Mouse (Mus musculus) spleen, adult 18-20 months (tissue): ENCODE results near the gene Trim41.
"Not testable (repeated sequence)": the region's sequence is repeated elsewhere in the genome, so short reads cannot be mapped to it uniquely, and the experiment has no call there.

Source experiments
- DNase-seq, 2 experiments: peaks; one replicate each; pipeline ENCODE4 v3.0.0; 2022; ENCODE audit warnings: mixed read lengths in 2 of 2

The Trim41 gene

GRCm38 (mm10) chr11:48813782-48814181, 3.4 kb downstream of the Trim41 start:
- no peak for DNase-seq

DNA sequence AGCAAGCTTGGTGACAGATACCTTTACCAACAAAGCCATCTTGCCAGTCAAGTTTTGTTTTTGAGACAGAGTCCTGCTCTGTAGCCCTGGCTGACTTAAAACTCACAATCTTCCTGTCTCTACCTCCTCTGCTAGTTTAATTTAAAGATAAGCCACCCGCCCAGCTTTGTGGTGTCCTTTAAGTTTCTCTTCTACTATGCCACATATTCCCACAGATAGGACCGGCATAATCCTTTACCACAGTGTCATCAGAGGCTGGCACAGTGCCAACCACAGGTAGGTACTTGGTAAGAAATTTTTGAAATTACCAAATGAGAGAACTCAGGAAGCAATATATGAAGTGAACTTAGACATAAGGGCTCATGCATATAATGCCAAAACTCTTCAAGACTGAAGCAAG, 7.0 kb downstream of the Trim41 start:
- no peak for DNase-seq

GRCm38 (mm10) chr11:48809434-48809830, 7.7 kb downstream of the Trim41 start:
- no peak for DNase-seq

DNA sequence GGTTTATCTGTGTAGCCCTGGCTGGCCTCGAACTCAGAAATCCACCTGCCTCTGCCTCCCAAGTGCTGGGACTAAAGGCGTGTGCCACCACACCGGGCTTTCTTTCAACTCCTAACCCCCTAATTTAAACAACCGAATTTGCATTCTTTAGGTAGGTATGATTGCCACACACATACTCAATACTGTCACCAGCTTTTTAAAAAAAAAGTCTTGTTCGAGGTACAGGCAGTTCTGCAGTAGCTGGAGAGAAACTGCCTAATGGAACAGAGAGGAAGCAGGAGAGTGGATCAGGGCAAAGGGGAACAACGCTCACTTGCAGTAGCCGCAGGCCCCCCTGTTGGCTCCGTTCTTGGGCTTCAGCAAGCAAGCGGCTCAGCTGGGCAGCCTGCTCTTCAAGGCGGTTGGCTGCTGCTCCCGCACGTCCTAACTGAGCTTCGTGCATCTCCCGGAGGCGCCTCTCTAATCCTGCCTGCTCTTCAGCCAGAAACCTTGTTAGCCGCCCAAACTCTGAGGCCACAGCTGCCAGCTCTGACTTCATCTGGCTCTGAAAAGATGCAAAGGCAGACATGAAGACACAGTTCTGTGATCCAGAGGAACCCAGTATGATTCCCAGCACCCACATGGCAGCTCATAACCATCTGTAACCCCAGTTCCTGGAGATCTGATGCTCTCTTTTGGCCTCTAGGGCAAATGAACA, 8.3 kb downstream of the Trim41 start:
- no peak for DNase-seq

- no peak for DNase-seq
Measured at GRCm38 (mm10) chr11:48808304-48808646, 8.9 kb downstream of the Trim41 start.

DNA sequence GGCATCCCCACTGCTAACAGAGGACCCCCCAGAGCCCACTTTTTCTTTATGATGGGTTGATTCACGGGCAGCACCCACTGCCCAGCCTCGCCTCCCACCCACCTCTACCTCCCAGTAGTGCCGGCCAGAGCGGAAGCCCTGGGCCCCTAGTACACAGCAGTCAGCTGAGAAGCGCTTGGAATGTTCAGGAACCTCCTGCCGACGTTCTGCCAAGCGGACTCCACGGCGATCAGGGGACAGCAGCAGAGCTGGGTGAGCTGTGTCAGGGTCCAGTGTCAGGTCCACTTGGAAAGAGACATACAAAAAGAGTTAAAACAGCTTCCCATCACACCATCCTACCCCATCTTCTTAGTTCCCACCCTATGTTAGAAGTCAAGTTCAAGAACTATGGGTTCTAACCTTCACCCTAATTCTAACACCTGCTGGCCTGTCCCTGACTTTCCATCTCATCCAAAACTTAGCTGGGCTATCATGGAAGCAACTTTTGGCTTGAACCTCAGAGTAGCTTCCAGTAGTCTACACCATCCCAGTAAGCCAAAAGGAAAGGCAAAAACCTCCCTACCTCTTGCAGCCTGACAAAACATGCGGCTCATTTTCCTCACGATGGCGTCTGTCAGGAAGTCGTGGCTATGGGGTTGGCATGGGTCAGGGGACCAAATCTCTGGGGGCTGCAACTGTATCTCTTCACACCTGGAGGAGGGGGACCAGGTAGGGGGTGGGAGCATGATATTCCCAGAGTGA, 9.4 kb downstream of the Trim41 start:
- no peak for DNase-seq

DNA sequence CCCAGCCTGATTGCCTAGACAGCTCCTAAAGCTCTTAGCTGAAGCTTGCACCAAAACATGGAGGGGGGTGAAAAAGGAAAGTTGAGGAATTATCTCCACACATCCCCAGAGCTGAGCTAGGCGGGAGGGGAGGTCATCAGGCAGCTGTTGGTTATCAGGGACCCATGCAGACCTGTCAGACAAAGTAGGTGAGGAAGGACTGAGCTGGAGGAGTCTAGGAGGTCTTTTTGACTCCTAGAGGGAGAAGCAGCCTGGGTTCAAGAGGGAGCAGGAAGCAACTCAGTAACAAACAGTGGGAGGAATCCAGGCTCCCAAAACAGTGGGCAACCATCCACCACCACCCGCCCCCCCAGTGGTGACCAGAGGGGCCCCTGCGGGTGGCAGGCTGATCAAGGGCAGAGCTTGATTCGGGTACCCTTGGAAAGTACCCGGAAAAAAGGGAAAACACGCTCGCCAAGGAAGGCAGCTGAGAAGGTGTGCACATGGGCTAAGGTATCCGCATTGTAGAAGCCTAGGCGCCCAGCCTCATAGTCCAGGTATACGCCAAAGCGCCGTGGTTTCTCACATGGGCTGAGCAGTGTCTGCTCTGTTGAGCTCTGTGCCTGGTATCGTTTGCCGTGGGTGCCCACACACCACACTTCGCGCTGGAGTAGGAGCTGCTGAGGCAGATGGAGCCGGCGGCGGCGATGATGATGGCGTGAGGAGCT, 10.1 kb downstream of the Trim41 start:
- DNase-seq: no peak

DNA sequence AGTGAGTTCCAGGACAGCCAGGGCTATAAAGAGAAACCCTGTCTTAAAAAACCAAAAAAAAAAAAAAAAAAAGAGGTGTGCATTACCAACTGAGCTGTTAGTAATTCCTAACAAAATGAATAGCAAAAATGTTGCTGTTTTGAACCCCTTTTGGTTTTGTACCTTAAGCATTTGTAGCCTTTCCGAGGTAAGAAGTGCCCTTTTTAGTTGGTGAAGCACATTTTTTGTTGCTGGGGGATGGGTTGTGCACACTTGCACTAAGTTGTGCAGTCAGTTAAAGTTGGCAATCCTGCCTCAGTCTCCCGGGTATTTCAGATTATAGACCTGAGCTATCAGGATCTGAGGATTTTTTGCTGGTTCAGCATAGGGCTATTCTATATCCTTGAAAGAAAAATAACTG, 12.2 kb downstream of the Trim41 start:
- DNase-seq: no peak

GRCm38 (mm10) chr11:48803988-48804387, 13.2 kb downstream of the Trim41 start:
- DNase-seq: no peak

DNA sequence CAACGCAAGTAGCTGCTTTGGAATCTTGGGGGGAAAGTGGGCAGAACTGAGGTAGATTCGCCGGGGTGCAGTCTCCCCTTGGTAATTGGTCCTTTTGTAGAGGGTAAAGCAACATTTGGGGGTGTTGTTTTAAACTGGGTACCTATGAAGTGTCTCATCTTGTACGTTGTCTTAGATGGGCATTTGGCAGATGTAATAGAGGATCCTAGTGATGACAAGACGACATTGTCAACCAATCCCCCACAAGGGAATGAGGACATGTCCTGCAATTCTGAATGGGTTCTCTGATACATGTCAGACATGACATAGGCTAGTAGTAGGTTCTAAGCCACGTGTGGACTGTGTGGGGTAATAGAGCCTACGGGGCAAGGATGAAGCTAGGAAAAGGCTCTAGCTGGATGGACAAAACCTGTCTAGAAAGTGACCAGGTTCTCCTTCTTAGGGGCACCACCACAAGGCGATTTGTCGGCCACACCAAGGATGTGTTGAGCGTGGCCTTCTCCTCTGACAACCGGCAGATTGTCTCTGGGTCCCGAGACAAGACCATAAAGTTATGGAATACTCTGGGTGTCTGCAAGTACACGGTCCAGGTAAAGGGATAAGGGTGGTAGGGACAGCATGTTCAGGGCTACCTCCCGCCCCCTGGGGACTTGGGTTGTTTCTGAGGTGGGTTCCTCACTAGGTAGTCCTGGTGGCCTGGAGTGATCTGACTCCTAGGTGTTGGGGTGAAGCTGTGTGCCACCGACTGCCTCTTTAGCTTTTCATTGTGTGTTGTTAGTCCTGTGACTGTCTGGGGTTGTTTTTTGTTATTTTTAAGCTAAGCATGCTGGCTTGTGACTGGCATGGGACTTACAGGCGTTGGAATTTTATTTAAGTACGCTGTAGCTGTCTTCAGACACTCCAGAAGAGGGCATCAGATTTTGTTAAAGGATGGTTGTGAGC, 15.1 kb downstream of the Trim41 start:
- no peak for DNase-seq

DNA sequence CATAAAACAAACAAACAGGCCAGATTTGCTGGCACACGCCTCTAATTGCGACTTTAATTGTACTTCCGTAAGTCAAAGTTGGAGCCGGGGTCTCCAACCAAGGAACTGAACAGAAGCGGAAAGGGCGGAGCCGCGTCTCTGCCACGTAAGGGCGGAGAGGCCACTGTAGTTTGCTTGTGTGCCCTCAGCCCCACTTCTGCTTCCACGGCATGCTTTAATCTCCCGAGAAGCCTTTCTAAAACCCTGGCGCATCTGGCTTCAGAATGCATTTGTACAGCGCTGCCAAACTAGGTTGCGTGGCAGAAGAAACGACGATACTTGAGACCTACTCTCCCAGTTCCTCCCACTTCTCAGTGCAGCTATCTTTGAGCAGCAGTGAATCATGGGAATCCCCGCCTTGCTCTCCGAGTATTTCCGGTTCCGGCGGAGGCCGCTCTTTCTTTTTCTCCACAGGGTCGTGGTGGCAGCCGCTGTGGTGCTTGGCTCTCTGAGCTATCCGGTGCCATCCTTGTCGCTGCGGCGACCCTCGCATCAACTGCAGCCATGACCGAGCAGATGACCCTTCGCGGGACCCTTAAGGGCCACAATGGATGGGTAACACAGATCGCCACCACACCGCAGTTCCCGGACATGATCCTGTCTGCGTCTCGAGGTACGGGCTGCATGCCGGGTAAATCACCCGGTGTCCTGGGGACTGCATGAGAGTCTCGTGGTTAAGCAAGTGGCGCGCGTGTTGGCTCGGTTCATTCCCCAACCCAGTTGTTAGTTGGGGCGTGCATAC, 17.0 kb downstream of the Trim41 start, which contains the start of gene Rack1:
TSS of gene Rack1 (plus strand) at position 412 of the 781 bp plus-strand sequence.
- peak; percentile 76 to 82 for DNase-seq

- DNase-seq: no peak
Measured at GRCm38 (mm10) chr11:48798984-48799920, 17.9 kb downstream of the Trim41 start.

GRCm38 (mm10) chr11:48798308-48798707, 18.8 kb downstream of the Trim41 start:
- no peak for DNase-seq

- DNase-seq: no peak
Measured at GRCm38 (mm10) chr11:48797287-48797686, 19.9 kb downstream of the Trim41 start.

GRCm38 (mm10) chr11:48796290-48796689, 20.9 kb downstream of the Trim41 start:
- DNase-seq: no peak

GRCm38 (mm10) chr11:48795221-48795620, 21.9 kb downstream of the Trim41 start:
- DNase-seq: peak in 1 of 2 experiments; percentile 46

- DNase-seq: no peak
Measured at GRCm38 (mm10) chr11:48793184-48793583, 24.0 kb downstream of the Trim41 start.

GRCm38 (mm10) chr11:48791894-48792293, 25.3 kb downstream of the Trim41 start:
- not testable (repeated sequence) for DNase-seq

GRCm38 (mm10) chr11:48790946-48791345, 26.2 kb downstream of the Trim41 start:
- no peak for DNase-seq

GRCm38 (mm10) chr11:48789973-48790823, 27.0 kb downstream of the Trim41 start:
- peak; percentile 69 to 89 for DNase-seq
